Mouse (Mus musculus): ENCODE data around the gene Rnase11. TPM values are rescaled to one million over a fixed set of nuclear protein-coding genes. Genes with fewer than 3 reads are reported as not detected.

The Rnase11 gene
- polyA plus RNA-seq, 1 experiment from 2014 or later = not detected

GRCm38 (mm10) chr14:51069617-51070016 is 19.7 kb upstream of the Rnase11 start:
- no peaks in the 10 kb centered on the region for H3K36me3 ChIP-seq
- ATAC-seq (ENCODE audit: insufficient number of reproducible peaks, low FRiP score, low TSS enrichment, low read depth) = no peak
- no peak overlapping the region for H3K9ac ChIP-seq
- H3K9me3 ChIP-seq = no peaks in the 10 kb centered on the region
- no peak overlapping the region for H3K4me3 ChIP-seq
- 0 out of 2 replicates have a peak, but pooled peaks cover 6% of the 10 kb centered on the region for H3K4me1 ChIP-seq
- WGBS = 96% methylated on average over 2 of the region's 2 CpGs
- H3K4me2 ChIP-seq = no peak overlapping the region
- no peaks in the 10 kb centered on the region for H3K27me3 ChIP-seq
- H3K27ac ChIP-seq = no peak overlapping the region

- ATAC-seq (ENCODE audit: insufficient number of reproducible peaks, low FRiP score, low TSS enrichment, low read depth) = no peak
- Histone ChIP-seq H3K36me3 (no peaks in the 10 kb centered on the region), H3K9ac (no peak overlapping the region), H3K4me2 (no peak overlapping the region), H3K9me3 (no peaks in the 10 kb centered on the region), H3K4me3 (no peak overlapping the region), H3K27ac (no peak overlapping the region), H3K4me1 (0 out of 2 replicates have a peak, but pooled peaks cover 6% of the 10 kb centered on the region), H3K27me3 (no peaks in the 10 kb centered on the region)
- 81% methylated on average over 5 of the region's 5 CpGs for WGBS
These were observed 19.0 kb upstream of the Rnase11 start for GRCm38 (mm10) chr14:51068956-51069355.

- Histone ChIP-seq H3K27ac (no peak overlapping the region), H3K36me3 (no peaks in the 10 kb centered on the region), H3K4me2 (no peak overlapping the region), H3K4me3 (no peak overlapping the region), H3K4me1 (0 out of 2 replicates have a peak, but pooled peaks cover under 1% of the 10 kb centered on the region), H3K9me3 (no peaks in the 10 kb centered on the region), H3K27me3 (no peaks in the 10 kb centered on the region), H3K9ac (no peak overlapping the region)
- ATAC-seq (ENCODE audit: insufficient number of reproducible peaks, low FRiP score, low TSS enrichment, low read depth) = no peak
- 75% methylated on average over 5 of the region's 5 CpGs for WGBS
These were observed 10.8 kb upstream of the Rnase11 start for GRCm38 (mm10) chr14:51060761-51061160.

DNA sequence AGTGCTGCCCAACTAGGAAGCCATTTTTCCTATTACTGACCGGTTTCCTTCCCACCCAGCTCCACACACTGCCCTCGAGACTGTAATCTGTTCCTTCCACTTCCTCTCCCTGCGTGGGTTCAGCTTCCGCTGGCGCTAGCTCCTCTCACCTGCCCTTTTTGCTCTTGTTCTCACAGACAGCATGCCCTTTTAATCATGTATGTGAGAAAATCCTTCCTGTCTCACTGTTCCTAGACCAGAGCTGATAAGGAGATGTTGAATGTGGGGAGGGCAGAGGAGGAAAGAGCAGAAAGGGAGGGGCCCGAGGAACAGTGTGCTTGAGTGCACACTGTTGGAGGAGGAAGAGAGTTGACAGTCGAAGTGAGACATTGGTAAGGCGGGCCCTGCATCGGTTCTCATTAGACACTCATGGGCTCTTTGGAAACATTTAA is 7.5 kb upstream of the Rnase11 start, which contains the start of gene Rnase12:
Gene Rnase12 (minus strand): TSS at position 261 of the 431 bp plus-strand sequence.
- no peak within 1 kb of the TSS for H3K9ac ChIP-seq
- no peak within 1 kb of the TSS for H3K4me2 ChIP-seq
- ATAC-seq (ENCODE audit: insufficient number of reproducible peaks, low FRiP score, low TSS enrichment, low read depth) = no peak
- WGBS = 68% methylated on average over 9 of the region's 9 CpGs
- H3K9me3 ChIP-seq = no peaks in the 10 kb centered on the region
- H3K4me1 ChIP-seq = peaks cover 3% of the 10 kb centered on the region; the same call in 1 of the 2 replicates
- H3K27me3 ChIP-seq = no peaks in the 10 kb centered on the region
- H3K4me3 ChIP-seq = no peak within 1 kb of the TSS
- H3K27ac ChIP-seq = no peak within 1 kb of the TSS
- no peaks in the 10 kb centered on the region for H3K36me3 ChIP-seq

DNA sequence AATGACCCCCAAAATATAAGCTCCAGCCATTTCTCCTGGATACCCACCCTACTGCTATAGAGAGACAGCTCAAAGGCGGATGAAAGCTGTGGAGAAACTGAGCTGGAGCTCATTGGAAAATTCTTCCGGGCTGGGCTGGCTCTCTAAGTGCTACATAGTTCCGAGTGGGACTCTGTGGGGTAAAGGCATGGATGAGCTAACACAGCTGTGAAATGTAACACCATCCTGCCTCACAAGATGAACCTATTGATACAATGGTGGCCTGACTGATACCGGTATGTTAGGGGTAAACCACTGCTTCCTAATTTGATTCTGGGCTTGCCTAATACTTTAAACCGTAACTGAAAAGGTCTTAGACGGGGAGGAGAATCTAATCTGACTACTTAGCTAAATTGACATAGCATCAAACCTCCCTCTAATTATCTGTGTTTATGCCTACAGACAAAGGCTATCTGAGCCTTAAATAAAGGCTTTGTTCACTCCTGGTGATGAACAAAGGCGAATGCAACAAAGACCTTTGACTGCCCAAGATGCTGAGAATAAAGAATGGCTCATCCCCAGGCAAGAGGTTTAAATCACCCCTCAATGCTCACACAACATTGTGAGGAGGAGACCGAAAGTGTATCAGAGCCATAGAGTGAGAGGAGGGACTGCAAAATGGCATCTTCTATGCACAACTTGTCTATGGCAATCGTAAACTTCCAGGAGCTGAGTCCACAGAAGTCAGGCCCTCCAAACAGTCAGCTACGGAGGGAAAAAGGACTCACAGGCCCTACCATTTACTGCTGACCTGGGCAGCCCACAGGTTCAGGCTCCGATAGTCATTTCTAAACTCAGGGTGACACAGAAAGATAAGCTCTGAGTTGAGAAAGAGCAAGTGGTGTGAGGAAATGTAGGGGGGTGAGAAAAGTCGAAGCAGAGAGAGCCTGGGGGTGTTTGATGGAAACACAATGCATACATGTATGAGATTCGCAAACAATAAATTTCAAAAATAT is 4.6 kb upstream of the Rnase11 start:
- Histone ChIP-seq H3K9me3 (no peaks in the 10 kb centered on the region), H3K27ac (no peak overlapping the region), H3K4me1 (peaks cover 3% of the 10 kb centered on the region; the same call in 1 of the 2 replicates), H3K4me2 (no peak overlapping the region), H3K4me3 (no peak overlapping the region), H3K9ac (no peak overlapping the region), H3K36me3 (no peaks in the 10 kb centered on the region), H3K27me3 (no peaks in the 10 kb centered on the region)
- ATAC-seq (ENCODE audit: insufficient number of reproducible peaks, low FRiP score, low TSS enrichment, low read depth) = no peak
- 72% methylated on average over 13 of the region's 13 CpGs for WGBS

GRCm38 (mm10) chr14:51053176-51053575 is 3.2 kb upstream of the Rnase11 start:
- Histone ChIP-seq H3K9ac (no peak overlapping the region), H3K27ac (no peak overlapping the region), H3K4me3 (no peak overlapping the region), H3K4me2 (no peak overlapping the region), H3K9me3 (no peaks in the 10 kb centered on the region), H3K4me1 (peaks cover 3% of the 10 kb centered on the region; the same call in 1 of the 2 replicates), H3K27me3 (no peaks in the 10 kb centered on the region), H3K36me3 (no peaks in the 10 kb centered on the region)
- 34% methylated on average over 5 of the region's 5 CpGs for WGBS
- no peak for ATAC-seq (ENCODE audit: insufficient number of reproducible peaks, low FRiP score, low TSS enrichment, low read depth)

GRCm38 (mm10) chr14:51051941-51052340 is 2.0 kb upstream of the Rnase11 start:
- 51% methylated on average over 5 of the region's 5 CpGs for WGBS
- Histone ChIP-seq H3K27me3 (no peaks in the 10 kb centered on the region), H3K36me3 (no peaks in the 10 kb centered on the region), H3K4me2 (no peak overlapping the region), H3K27ac (no peak overlapping the region), H3K4me1 (peaks cover 3% of the 10 kb centered on the region; the same call in 1 of the 2 replicates), H3K9me3 (no peaks in the 10 kb centered on the region), H3K4me3 (no peak overlapping the region), H3K9ac (no peak overlapping the region)
- no peak for ATAC-seq (ENCODE audit: insufficient number of reproducible peaks, low FRiP score, low TSS enrichment, low read depth)

DNA sequence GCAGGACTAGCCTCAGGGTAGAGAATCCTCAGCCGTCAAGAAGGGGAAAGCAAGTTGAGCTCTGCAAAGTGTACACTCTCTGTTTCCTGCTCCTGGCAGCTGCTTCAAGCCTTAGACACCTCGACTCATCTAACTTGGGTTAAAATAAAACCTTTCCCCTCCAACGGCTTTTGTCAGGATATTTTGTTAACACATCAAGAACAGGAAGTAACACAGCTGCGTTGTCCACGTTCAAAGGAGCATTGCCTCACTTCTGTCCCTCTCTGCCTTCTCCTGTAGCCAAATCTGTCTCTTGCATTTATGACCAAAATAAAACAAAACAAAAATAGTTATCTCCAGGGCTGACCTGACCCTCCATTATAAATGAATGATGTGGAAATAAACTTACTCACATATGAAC is 2.1 kb downstream of the Rnase11 start:
- WGBS = 48% methylated on average over 5 of the region's 5 CpGs
- no peak overlapping the region for H3K9ac ChIP-seq
- H3K4me1 ChIP-seq = no peaks in the 10 kb centered on the region
- H3K4me2 ChIP-seq = no peak overlapping the region
- H3K4me3 ChIP-seq = no peak overlapping the region
- H3K36me3 ChIP-seq = no peaks in the 10 kb centered on the region
- no peaks in the 10 kb centered on the region for H3K27me3 ChIP-seq
- H3K9me3 ChIP-seq = no peaks in the 10 kb centered on the region
- H3K27ac ChIP-seq = no peak overlapping the region
- ATAC-seq (ENCODE audit: insufficient number of reproducible peaks, low FRiP score, low TSS enrichment, low read depth) = no peak

GRCm38 (mm10) chr14:51041769-51042168 is 8.2 kb downstream of the Rnase11 start, which contains the start of gene Rnase9:
Gene Rnase9, minus strand, starts transcription at chr14:51041869.
- WGBS = 71% methylated on average over 6 of the region's 6 CpGs
- no peak for ATAC-seq (ENCODE audit: insufficient number of reproducible peaks, low FRiP score, low TSS enrichment, low read depth)

GRCm38 (mm10) chr14:51036214-51036613 is 13.7 kb downstream of the Rnase11 start:
- no peak for ATAC-seq (ENCODE audit: insufficient number of reproducible peaks, low FRiP score, low TSS enrichment, low read depth)
- Histone ChIP-seq H3K4me2 (no peak overlapping the region), H3K9me3 (no peaks in the 10 kb centered on the region), H3K27ac (no peak overlapping the region), H3K36me3 (no peaks in the 10 kb centered on the region), H3K4me1 (no peaks in the 10 kb centered on the region), H3K27me3 (no peaks in the 10 kb centered on the region), H3K9ac (no peak overlapping the region), H3K4me3 (no peak overlapping the region)
- 86% methylated on average over 4 of the region's 4 CpGs for whole genome bisulfite sequencing

More at GRCm38 (mm10) chr14:51041769-51042168, 8.2 kb downstream of the Rnase11 start, which contains the start of gene Rnase9:
- H3K4me1 ChIP-seq = no peaks in the 10 kb centered on the region
- no peaks in the 10 kb centered on the region for H3K36me3 ChIP-seq
- H3K27ac ChIP-seq = no peak within 1 kb of the TSS
- H3K4me3 ChIP-seq = no peak within 1 kb of the TSS
- H3K27me3 ChIP-seq = no peaks in the 10 kb centered on the region
- no peak within 1 kb of the TSS for H3K9ac ChIP-seq
- H3K9me3 ChIP-seq = no peaks in the 10 kb centered on the region
- H3K4me2 ChIP-seq = no peak within 1 kb of the TSS

GRCm38 (mm10) chr14:51035206-51035605 is 14.8 kb downstream of the Rnase11 start:
- WGBS = 29% methylated on average over 1 of the region's 1 CpGs
- no peaks in the 10 kb centered on the region for H3K9me3 ChIP-seq
- H3K4me2 ChIP-seq = no peak overlapping the region
- no peak overlapping the region for H3K4me3 ChIP-seq
- no peaks in the 10 kb centered on the region for H3K27me3 ChIP-seq
- ATAC-seq (ENCODE audit: insufficient number of reproducible peaks, low FRiP score, low TSS enrichment, low read depth) = no peak
- H3K4me1 ChIP-seq = no peaks in the 10 kb centered on the region
- no peak overlapping the region for H3K27ac ChIP-seq
- no peak overlapping the region for H3K9ac ChIP-seq
- no peaks in the 10 kb centered on the region for H3K36me3 ChIP-seq
